Mouse (Mus musculus) left cerebral cortex, adult 8-10 months (tissue): ENCODE results near the gene Ptges3. TPM values are rescaled to one million over a fixed set of nuclear protein-coding genes. Genes with fewer than 3 reads are reported as not detected.
"Not testable (repeated sequence)": the region's sequence is repeated elsewhere in the genome, so short reads cannot be mapped to it uniquely, and the experiment has no call there.

Source experiments
- DNase-seq, 2 experiments: peaks; one replicate each; pipeline ENCODE4 v3.0.0; 2022; ENCODE audit warnings: low spot score in 2 of 2
- total RNA-seq, 4 experiments: library from RNA; stranded (reverse); gene quantifications; 2 replicates each; pipeline ENCODE4 v1.2.4; 2022

Ptges3 gene
- total RNA-seq, 4 experiments from 2014 or later, result 118 to 126 (median 124) TPM

- peak; percentile 33 to 43 for DNase-seq
These were observed 640 bp downstream of the Ptges3 start for GRCm38 (mm10) chr10:128059207-128059981.

GRCm38 (mm10) chr10:128061109-128061508 lies 2.4 kb downstream of the Ptges3 start:
- DNase-seq, result no peak

GRCm38 (mm10) chr10:128062221-128062989 lies 3.7 kb downstream of the Ptges3 start:
- no peak for DNase-seq

GRCm38 (mm10) chr10:128066072-128066471 lies 7.3 kb downstream of the Ptges3 start:
- DNase-seq, result no peak

- DNase-seq, result no peak
These were observed 10.4 kb downstream of the Ptges3 start for GRCm38 (mm10) chr10:128069201-128069600.

GRCm38 (mm10) chr10:128070432-128070831 lies 11.7 kb downstream of the Ptges3 start:
- not testable (repeated sequence) for DNase-seq

GRCm38 (mm10) chr10:128078269-128078668 lies 19.5 kb downstream of the Ptges3 start:
- not testable (repeated sequence) for DNase-seq

GRCm38 (mm10) chr10:128080496-128080895 lies 21.7 kb downstream of the Ptges3 start:
- DNase-seq, result no peak

- DNase-seq, result no peak
These were observed 23.2 kb downstream of the Ptges3 start for GRCm38 (mm10) chr10:128081807-128082476.

- no peak for DNase-seq
These were observed 23.7 kb downstream of the Ptges3 start for GRCm38 (mm10) chr10:128082477-128082808.

GRCm38 (mm10) chr10:128082880-128083421 lies 24.2 kb downstream of the Ptges3 start, which contains the start of gene Atp5b:
Gene Atp5b, plus strand, starts transcription at chr10:128083273.
- DNase-seq, result peak; percentile 98 to 99

GRCm38 (mm10) chr10:128083688-128084087 lies 24.9 kb downstream of the Ptges3 start:
- no peak for DNase-seq

GRCm38 (mm10) chr10:128084160-128084559 lies 25.4 kb downstream of the Ptges3 start:
- no peak for DNase-seq

- no peak for DNase-seq
These were observed 27.6 kb downstream of the Ptges3 start for GRCm38 (mm10) chr10:128086391-128086790.

GRCm38 (mm10) chr10:128087216-128087615 lies 28.5 kb downstream of the Ptges3 start:
- DNase-seq, result not testable (repeated sequence)

- DNase-seq, result no peak
These were observed 29.4 kb downstream of the Ptges3 start for GRCm38 (mm10) chr10:128088181-128088580.

- no peak for DNase-seq
These were observed 31.1 kb downstream of the Ptges3 start for GRCm38 (mm10) chr10:128089842-128090241.

- DNase-seq, result peak; percentile 66 to 69
These were observed 32.2 kb downstream of the Ptges3 start for GRCm38 (mm10) chr10:128090651-128091563.

- DNase-seq, result no peak
These were observed 33.1 kb downstream of the Ptges3 start, which contains the start of gene Baz2a for GRCm38 (mm10) chr10:128091564-128092505. Gene Baz2a, plus strand, starts transcription at chr10:128091577.
